Mouse (Mus musculus): ENCODE data around the gene Kat2a. TPM values are rescaled to one million over a fixed set of nuclear protein-coding genes. Genes with fewer than 3 reads are reported as not detected.

Kat2a gene
- total and polyA plus RNA-seq, 3 experiments: 18.8 to 94.2 (median 46.8) TPM

DNA sequence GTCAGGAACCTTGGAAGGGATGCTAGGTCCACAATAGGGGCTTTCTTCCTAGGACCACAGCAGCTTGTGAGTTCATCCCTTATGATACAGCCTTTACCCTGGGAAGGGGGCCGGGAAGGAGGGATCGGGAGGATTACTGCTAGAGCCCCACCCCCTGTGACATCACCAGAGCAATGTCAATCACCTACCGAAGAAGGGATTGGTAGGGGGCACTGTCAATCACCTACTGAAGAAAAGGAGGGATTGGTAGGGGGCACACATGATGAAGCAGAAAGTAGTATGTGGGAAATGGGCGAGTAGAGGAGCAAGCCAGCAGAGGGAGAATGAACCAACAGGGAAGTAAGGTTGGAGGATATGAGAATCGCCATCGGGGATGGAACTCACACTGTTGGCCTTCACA is 44.2 kb upstream of the Kat2a start:
- Histone ChIP-seq H3K36me3 (replicated peaks) (no peaks in the 10 kb centered on the region), H3K9me3 (replicated peaks) (no peaks in the 10 kb centered on the region), H3K4me3 (ENCODE audit: low read depth, low read length) (no peak overlapping the region), H3K27me3 (ENCODE audit: insufficient read depth, low read length) (peaks cover 76% of the 10 kb centered on the region), H3K4me1 (ENCODE audit: insufficient read depth, low read depth, low read length) (peaks cover 22% of the 10 kb centered on the region)
- no peak for DNase-seq (ENCODE audit: low spot score)
- no peak for ATAC-seq (ENCODE audit: extremely low read depth, insufficient number of reproducible peaks, low FRiP score, poor library complexity, severe bottlenecking)
- TF ChIP-seq CTCF (IDR thresholded peaks at IDR 0.05; ENCODE audit: low read depth, low read length) (no peak), TAL1 (conservative IDR thresholded peaks at IDR 0.05; ENCODE audit: low read depth, low read length) (no peak), GATA1 (IDR thresholded peaks at IDR 0.05; ENCODE audit: borderline replicate concordance, low read length) (no peak), POLR2AphosphoS5 (IDR thresholded peaks at IDR 0.05; ENCODE audit: insufficient replicate concordance, low read depth, low read length) (no peak), GATA2 (IDR thresholded peaks at IDR 0.05; ENCODE audit: borderline replicate concordance, low read depth, low read length) (no peak)

DNA sequence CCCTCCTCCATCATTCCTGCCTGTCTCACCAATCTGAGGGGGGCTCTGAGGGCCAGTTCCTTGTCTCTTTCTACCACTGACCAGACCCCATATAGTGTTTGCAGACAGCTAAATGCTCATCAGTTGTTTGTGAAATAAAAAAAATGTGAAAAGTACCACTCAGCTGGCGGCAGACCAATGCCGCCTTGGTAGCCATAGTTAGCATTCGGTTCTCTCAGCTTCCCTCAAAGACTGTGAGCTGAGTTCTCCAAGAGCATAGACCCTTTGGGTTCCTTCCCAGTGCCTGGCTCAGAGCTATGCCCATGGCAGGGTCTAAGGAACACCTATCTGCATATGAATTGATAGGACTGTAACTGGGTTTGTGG is 42.4 kb upstream of the Kat2a start:
- peaks cover 16% of the 10 kb centered on the region for H3K4me1 ChIP-seq (ENCODE audit: insufficient read depth, low read depth, low read length)
- no peak overlapping the region for H3K4me3 ChIP-seq (ENCODE audit: low read depth, low read length)
- DNase-seq (ENCODE audit: low spot score) (no peak), ATAC-seq (ENCODE audit: extremely low read depth, insufficient number of reproducible peaks, low FRiP score, poor library complexity, severe bottlenecking) (no peak)
- peaks cover 66% of the 10 kb centered on the region for H3K27me3 ChIP-seq (ENCODE audit: insufficient read depth, low read length)
- no peaks in the 10 kb centered on the region for H3K36me3 ChIP-seq (replicated peaks)
- no peak for TF ChIP-seq GATA1 (IDR thresholded peaks at IDR 0.05; ENCODE audit: borderline replicate concordance, low read length)
- TF ChIP-seq POLR2AphosphoS5 (IDR thresholded peaks at IDR 0.05; ENCODE audit: insufficient replicate concordance, low read depth, low read length): no peak
- TF ChIP-seq TAL1 (conservative IDR thresholded peaks at IDR 0.05; ENCODE audit: low read depth, low read length): no peak
- TF ChIP-seq GATA2 (IDR thresholded peaks at IDR 0.05; ENCODE audit: borderline replicate concordance, low read depth, low read length): no peak
- TF ChIP-seq CTCF (IDR thresholded peaks at IDR 0.05; ENCODE audit: low read depth, low read length): no peak
- H3K9me3 ChIP-seq (replicated peaks): no peaks in the 10 kb centered on the region

DNA sequence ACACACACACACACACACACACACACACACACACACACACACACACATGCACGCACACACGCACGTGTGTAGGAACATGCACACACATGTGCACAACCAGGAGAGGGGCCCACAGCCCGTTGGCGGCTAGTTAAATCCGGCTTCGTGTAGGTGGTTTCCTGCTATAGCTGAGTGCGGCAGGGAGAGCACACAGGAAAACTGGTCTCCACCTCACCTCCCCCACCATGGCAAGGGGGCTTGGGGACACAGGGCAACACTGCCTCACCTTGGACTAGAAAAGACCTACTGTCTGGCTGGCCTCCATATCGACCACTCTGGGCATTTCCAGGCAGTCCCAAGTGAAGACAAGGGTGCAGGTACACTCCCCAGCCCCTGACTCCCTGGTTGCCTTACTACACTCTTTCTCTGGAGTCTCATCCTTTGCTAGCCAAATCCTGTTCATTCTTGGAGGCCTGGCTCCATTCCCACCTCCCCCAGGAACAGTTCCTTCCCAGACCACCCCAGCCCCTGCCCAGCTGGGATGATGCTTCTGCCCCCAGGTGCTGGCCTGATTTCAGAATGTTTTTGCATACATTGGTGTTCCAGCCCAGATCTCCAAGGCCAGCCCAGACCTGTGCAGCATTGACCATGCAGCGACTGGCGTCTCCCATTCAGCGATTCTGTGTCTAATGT is 41.9 kb upstream of the Kat2a start:
- peaks cover 66% of the 10 kb centered on the region for H3K27me3 ChIP-seq (ENCODE audit: insufficient read depth, low read length)
- DNase-seq (ENCODE audit: low spot score) (no peak), ATAC-seq (ENCODE audit: extremely low read depth, insufficient number of reproducible peaks, low FRiP score, poor library complexity, severe bottlenecking) (no peak)
- H3K9me3 ChIP-seq (replicated peaks): no peaks in the 10 kb centered on the region
- peaks cover 13% of the 10 kb centered on the region for H3K4me1 ChIP-seq (ENCODE audit: insufficient read depth, low read depth, low read length)
- peaks cover 3% of the 10 kb centered on the region for H3K36me3 ChIP-seq (replicated peaks)
- TF ChIP-seq TAL1 (conservative IDR thresholded peaks at IDR 0.05; ENCODE audit: low read depth, low read length) (no peak), GATA1 (IDR thresholded peaks at IDR 0.05; ENCODE audit: borderline replicate concordance, low read length) (no peak), POLR2AphosphoS5 (IDR thresholded peaks at IDR 0.05; ENCODE audit: insufficient replicate concordance, low read depth, low read length) (no peak), GATA2 (IDR thresholded peaks at IDR 0.05; ENCODE audit: borderline replicate concordance, low read depth, low read length) (no peak), CTCF (IDR thresholded peaks at IDR 0.05; ENCODE audit: low read depth, low read length) (no peak)
- no peak overlapping the region for H3K4me3 ChIP-seq (ENCODE audit: low read depth, low read length)

DNA sequence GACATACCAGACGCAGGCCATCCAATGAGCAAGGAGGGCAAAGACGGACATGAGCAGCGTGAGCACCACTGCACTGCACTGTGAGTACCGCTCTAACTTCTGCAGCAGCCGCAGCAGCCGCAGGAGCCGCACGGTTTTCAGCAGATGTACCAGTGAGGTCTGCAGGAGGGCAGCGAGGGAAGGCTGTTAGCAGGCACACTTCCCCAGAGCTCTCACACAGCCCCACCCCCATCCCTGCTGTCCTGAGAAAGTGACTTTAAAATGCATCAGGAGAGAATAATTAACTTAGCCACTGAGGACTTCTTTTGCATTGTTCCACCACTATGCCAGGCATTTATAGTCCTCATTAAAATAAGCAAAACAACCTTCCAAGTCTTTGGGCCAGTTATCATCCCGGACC is 40.0 kb upstream of the Kat2a start:
- ATAC-seq (ENCODE audit: extremely low read depth, insufficient number of reproducible peaks, low FRiP score, poor library complexity, severe bottlenecking) (no peak), DNase-seq (ENCODE audit: low spot score) (no peak)
- H3K27me3 ChIP-seq (ENCODE audit: insufficient read depth, low read length): peaks cover 62% of the 10 kb centered on the region
- no peaks in the 10 kb centered on the region for H3K9me3 ChIP-seq (replicated peaks)
- TF ChIP-seq TAL1 (conservative IDR thresholded peaks at IDR 0.05; ENCODE audit: low read depth, low read length) (no peak), GATA1 (IDR thresholded peaks at IDR 0.05; ENCODE audit: borderline replicate concordance, low read length) (no peak), GATA2 (IDR thresholded peaks at IDR 0.05; ENCODE audit: borderline replicate concordance, low read depth, low read length) (no peak), CTCF (IDR thresholded peaks at IDR 0.05; ENCODE audit: low read depth, low read length) (no peak)
- H3K4me3 ChIP-seq (ENCODE audit: low read depth, low read length): no peak overlapping the region
- peaks cover 20% of the 10 kb centered on the region for H3K4me1 ChIP-seq (ENCODE audit: insufficient read depth, low read depth, low read length)
- peaks cover 3% of the 10 kb centered on the region for H3K36me3 ChIP-seq (replicated peaks)

DNA sequence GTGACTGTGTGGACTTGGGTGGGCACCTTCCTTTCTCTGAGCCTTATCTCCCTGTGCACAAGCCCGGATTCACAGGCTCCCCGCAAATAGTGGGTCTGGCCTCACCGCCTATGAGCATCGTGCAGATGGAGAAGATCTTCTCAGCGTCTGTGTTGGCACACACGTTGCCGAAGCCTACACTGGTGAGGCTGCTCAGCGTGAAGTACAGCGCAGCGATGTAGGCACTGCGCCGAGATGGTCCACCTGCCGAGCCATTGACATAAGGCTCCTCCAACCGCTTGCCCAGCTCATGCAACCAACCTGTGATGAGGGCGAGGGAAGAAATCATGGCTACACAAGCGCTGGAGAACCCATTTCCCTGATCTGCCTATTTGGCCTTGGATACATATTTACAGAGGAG is 37.9 kb upstream of the Kat2a start:
- Histone ChIP-seq H3K4me3 (ENCODE audit: low read depth, low read length) (no peak overlapping the region), H3K4me1 (ENCODE audit: insufficient read depth, low read depth, low read length) (peaks cover 26% of the 10 kb centered on the region), H3K27me3 (ENCODE audit: insufficient read depth, low read length) (peaks cover 50% of the 10 kb centered on the region), H3K36me3 (replicated peaks) (peaks cover 3% of the 10 kb centered on the region), H3K9me3 (replicated peaks) (no peaks in the 10 kb centered on the region)
- ATAC-seq (ENCODE audit: extremely low read depth, insufficient number of reproducible peaks, low FRiP score, poor library complexity, severe bottlenecking) (no peak), DNase-seq (ENCODE audit: low spot score) (no peak)
- TF ChIP-seq TAL1 (conservative IDR thresholded peaks at IDR 0.05; ENCODE audit: low read depth, low read length) (no peak), GATA2 (IDR thresholded peaks at IDR 0.05; ENCODE audit: borderline replicate concordance, low read depth, low read length) (no peak), CTCF (IDR thresholded peaks at IDR 0.05; ENCODE audit: low read depth, low read length) (no peak), GATA1 (IDR thresholded peaks at IDR 0.05; ENCODE audit: borderline replicate concordance, low read length) (no peak), POLR2AphosphoS5 (IDR thresholded peaks at IDR 0.05; ENCODE audit: insufficient replicate concordance, low read depth, low read length) (no peak)

DNA sequence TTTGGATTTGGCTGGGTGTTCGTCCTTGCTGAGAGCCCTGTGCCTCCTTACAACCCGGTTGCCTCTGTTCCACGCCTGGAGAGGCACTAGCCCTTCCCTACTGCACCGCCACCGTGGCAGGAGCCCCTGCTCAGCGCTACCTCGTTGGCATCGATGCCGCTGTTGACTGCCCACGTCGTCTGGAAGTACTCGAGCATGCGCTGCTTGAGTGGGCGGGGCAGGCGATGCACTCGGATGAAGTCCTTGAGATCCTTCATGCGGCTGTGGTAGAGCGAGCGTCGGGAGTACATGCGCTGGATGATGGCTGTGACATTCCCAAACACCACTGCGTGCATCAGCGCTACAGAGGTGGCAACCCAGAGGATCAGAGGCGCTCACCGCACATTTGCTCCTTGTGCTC is 37.2 kb upstream of the Kat2a start:
- Histone ChIP-seq H3K27me3 (ENCODE audit: insufficient read depth, low read length) (peaks cover 45% of the 10 kb centered on the region), H3K36me3 (replicated peaks) (peaks cover 3% of the 10 kb centered on the region), H3K4me3 (ENCODE audit: low read depth, low read length) (no peak overlapping the region), H3K4me1 (ENCODE audit: insufficient read depth, low read depth, low read length) (peaks cover 26% of the 10 kb centered on the region), H3K9me3 (replicated peaks) (no peaks in the 10 kb centered on the region)
- ATAC-seq (ENCODE audit: extremely low read depth, insufficient number of reproducible peaks, low FRiP score, poor library complexity, severe bottlenecking): no peak
- no peak for TF ChIP-seq GATA2 (IDR thresholded peaks at IDR 0.05; ENCODE audit: borderline replicate concordance, low read depth, low read length)
- DNase-seq (ENCODE audit: low spot score): no peak
